Mouse (Mus musculus): ENCODE measurements around the gene Cd6. TPM values are rescaled to one million over a fixed set of nuclear protein-coding genes. Genes with fewer than 3 reads are reported as not detected.

The Cd6 gene
- polyA plus RNA-seq, 1 experiment from 2014 or later, result not detected

GRCm38 (mm10) chr19:10790323-10790722 is 39.5 kb downstream of the Cd6 start:
- no peaks in the 10 kb centered on the region for H3K27me3 ChIP-seq
- H3K9ac ChIP-seq (replicated peaks), result no peak overlapping the region
- H3K4me2 ChIP-seq (replicated peaks), result no peak overlapping the region
- H3K4me3 ChIP-seq (replicated peaks), result no peak overlapping the region
- H3K4me1 ChIP-seq (replicated peaks), result 0 out of 2 replicates have a peak, but pooled peaks cover 2% of the 10 kb centered on the region
- H3K27ac ChIP-seq, result no peak overlapping the region
- no peaks in the 10 kb centered on the region for H3K9me3 ChIP-seq
- ATAC-seq, result no peak
- 70% methylated on average over 9 of the region's 9 CpGs for WGBS
- no peaks in the 10 kb centered on the region for H3K36me3 ChIP-seq

- Histone ChIP-seq H3K4me2 (replicated peaks) (no peak overlapping the region), H3K9me3 (no peaks in the 10 kb centered on the region), H3K36me3 (no peaks in the 10 kb centered on the region), H3K27ac (no peak overlapping the region), H3K9ac (replicated peaks) (no peak overlapping the region), H3K27me3 (no peaks in the 10 kb centered on the region), H3K4me1 (replicated peaks) (no peaks in the 10 kb centered on the region), H3K4me3 (replicated peaks) (no peak overlapping the region)
- WGBS, result 80% methylated on average over 9 of the region's 9 CpGs
- no peak for ATAC-seq
Observed at GRCm38 (mm10) chr19:10788242-10788641, 41.6 kb downstream of the Cd6 start.

GRCm38 (mm10) chr19:10787406-10787805 is 42.5 kb downstream of the Cd6 start:
- Histone ChIP-seq H3K4me3 (replicated peaks) (no peak overlapping the region), H3K36me3 (no peaks in the 10 kb centered on the region), H3K9ac (replicated peaks) (no peak overlapping the region), H3K27me3 (no peaks in the 10 kb centered on the region), H3K9me3 (no peaks in the 10 kb centered on the region), H3K4me1 (replicated peaks) (no peaks in the 10 kb centered on the region), H3K27ac (no peak overlapping the region), H3K4me2 (replicated peaks) (no peak overlapping the region)
- WGBS, result 81% methylated on average over 4 of the region's 4 CpGs
- no peak for ATAC-seq

- Histone ChIP-seq H3K9ac (replicated peaks) (no peak overlapping the region), H3K36me3 (no peaks in the 10 kb centered on the region), H3K27me3 (no peaks in the 10 kb centered on the region), H3K4me3 (replicated peaks) (no peak overlapping the region), H3K4me2 (replicated peaks) (no peak overlapping the region), H3K9me3 (no peaks in the 10 kb centered on the region), H3K27ac (no peak overlapping the region), H3K4me1 (replicated peaks) (no peaks in the 10 kb centered on the region)
- 90% methylated on average over 6 of the region's 6 CpGs for WGBS
- ATAC-seq, result no peak
Observed at GRCm38 (mm10) chr19:10786753-10787152, 43.1 kb downstream of the Cd6 start.

- no peak overlapping the region for H3K4me2 ChIP-seq (replicated peaks)
- H3K27ac ChIP-seq, result no peak overlapping the region
- ATAC-seq, result no peak
- no peak overlapping the region for H3K9ac ChIP-seq (replicated peaks)
- no peaks in the 10 kb centered on the region for H3K9me3 ChIP-seq
- no peak overlapping the region for H3K4me3 ChIP-seq (replicated peaks)
- WGBS, result 80% methylated on average over 10 of the region's 10 CpGs
- H3K36me3 ChIP-seq, result no peaks in the 10 kb centered on the region
- H3K27me3 ChIP-seq, result no peaks in the 10 kb centered on the region
- no peaks in the 10 kb centered on the region for H3K4me1 ChIP-seq (replicated peaks)
Observed at GRCm38 (mm10) chr19:10784796-10785459, 44.9 kb downstream of the Cd6 start.

GRCm38 (mm10) chr19:10784061-10784460 is 45.8 kb downstream of the Cd6 start:
- no peaks in the 10 kb centered on the region for H3K27me3 ChIP-seq
- no peaks in the 10 kb centered on the region for H3K4me1 ChIP-seq (replicated peaks)
- no peak overlapping the region for H3K4me2 ChIP-seq (replicated peaks)
- WGBS, result 34% methylated on average over 3 of the region's 3 CpGs
- H3K4me3 ChIP-seq (replicated peaks), result no peak overlapping the region
- no peaks in the 10 kb centered on the region for H3K9me3 ChIP-seq
- H3K36me3 ChIP-seq, result no peaks in the 10 kb centered on the region
- H3K9ac ChIP-seq (replicated peaks), result no peak overlapping the region
- no peak for ATAC-seq
- no peak overlapping the region for H3K27ac ChIP-seq

- H3K36me3 ChIP-seq, result no peaks in the 10 kb centered on the region
- H3K9me3 ChIP-seq, result no peaks in the 10 kb centered on the region
- 84% methylated on average over 4 of the region's 4 CpGs for WGBS
- H3K27ac ChIP-seq, result no peak overlapping the region
- no peak for ATAC-seq
- H3K27me3 ChIP-seq, result no peaks in the 10 kb centered on the region
- no peak overlapping the region for H3K9ac ChIP-seq (replicated peaks)
- no peak overlapping the region for H3K4me3 ChIP-seq (replicated peaks)
- no peak overlapping the region for H3K4me2 ChIP-seq (replicated peaks)
- no peaks in the 10 kb centered on the region for H3K4me1 ChIP-seq (replicated peaks)
Observed at GRCm38 (mm10) chr19:10783168-10783567, 46.7 kb downstream of the Cd6 start.

- Histone ChIP-seq H3K27ac (no peak overlapping the region), H3K4me3 (replicated peaks) (no peak overlapping the region), H3K9ac (replicated peaks) (no peak overlapping the region), H3K36me3 (no peaks in the 10 kb centered on the region), H3K9me3 (no peaks in the 10 kb centered on the region), H3K4me2 (replicated peaks) (no peak overlapping the region), H3K27me3 (no peaks in the 10 kb centered on the region), H3K4me1 (replicated peaks) (no peaks in the 10 kb centered on the region)
- WGBS, result 81% methylated on average over 4 of the region's 4 CpGs
- ATAC-seq, result no peak
Observed at GRCm38 (mm10) chr19:10781641-10782040, 48.2 kb downstream of the Cd6 start.

- Histone ChIP-seq H3K27me3 (no peaks in the 10 kb centered on the region), H3K27ac (no peak overlapping the region), H3K4me1 (replicated peaks) (no peaks in the 10 kb centered on the region), H3K4me3 (replicated peaks) (no peak overlapping the region), H3K9me3 (no peaks in the 10 kb centered on the region), H3K4me2 (replicated peaks) (no peak overlapping the region), H3K9ac (replicated peaks) (no peak overlapping the region), H3K36me3 (no peaks in the 10 kb centered on the region)
- 95% methylated on average over 4 of the region's 4 CpGs for WGBS
- ATAC-seq, result no peak
Observed at GRCm38 (mm10) chr19:10776906-10777305, 53.0 kb downstream of the Cd6 start.

GRCm38 (mm10) chr19:10774141-10774540 is 55.7 kb downstream of the Cd6 start:
- H3K9me3 ChIP-seq, result no peaks in the 10 kb centered on the region
- H3K9ac ChIP-seq (replicated peaks), result no peak overlapping the region
- 94% methylated on average over 6 of the region's 6 CpGs for WGBS
- no peak overlapping the region for H3K4me3 ChIP-seq (replicated peaks)
- ATAC-seq, result no peak
- no peak overlapping the region for H3K4me2 ChIP-seq (replicated peaks)
- 0 out of 2 replicates have a peak, but pooled peaks cover 3% of the 10 kb centered on the region for H3K4me1 ChIP-seq (replicated peaks)
- H3K27me3 ChIP-seq, result no peaks in the 10 kb centered on the region
- no peaks in the 10 kb centered on the region for H3K36me3 ChIP-seq
- H3K27ac ChIP-seq, result no peak overlapping the region

- no peak overlapping the region for H3K9ac ChIP-seq (replicated peaks)
- H3K27me3 ChIP-seq, result no peaks in the 10 kb centered on the region
- no peak overlapping the region for H3K27ac ChIP-seq
- H3K4me2 ChIP-seq (replicated peaks), result no peak overlapping the region
- no peak for ATAC-seq
- 83% methylated on average over 7 of the region's 7 CpGs for WGBS
- H3K9me3 ChIP-seq, result no peaks in the 10 kb centered on the region
- peaks cover 8% of the 10 kb centered on the region; the same call in 1 of the 2 replicates for H3K4me1 ChIP-seq (replicated peaks)
- no peaks in the 10 kb centered on the region for H3K36me3 ChIP-seq
- H3K4me3 ChIP-seq (replicated peaks), result no peak overlapping the region
Observed at GRCm38 (mm10) chr19:10773384-10773783, 56.5 kb downstream of the Cd6 start.

GRCm38 (mm10) chr19:10772866-10773265 is 57.0 kb downstream of the Cd6 start:
- no peak overlapping the region for H3K4me2 ChIP-seq (replicated peaks)
- no peak overlapping the region for H3K4me3 ChIP-seq (replicated peaks)
- H3K9me3 ChIP-seq, result no peaks in the 10 kb centered on the region
- H3K27me3 ChIP-seq, result no peaks in the 10 kb centered on the region
- peaks cover 8% of the 10 kb centered on the region; the same call in 1 of the 2 replicates for H3K4me1 ChIP-seq (replicated peaks)
- ATAC-seq, result no peak
- WGBS, result 95% methylated on average over 10 of the region's 10 CpGs
- H3K27ac ChIP-seq, result no peak overlapping the region
- no peak overlapping the region for H3K9ac ChIP-seq (replicated peaks)
- H3K36me3 ChIP-seq, result no peaks in the 10 kb centered on the region

GRCm38 (mm10) chr19:10771995-10772394 is 57.9 kb downstream of the Cd6 start:
- Histone ChIP-seq H3K4me3 (replicated peaks) (no peak overlapping the region), H3K9me3 (no peaks in the 10 kb centered on the region), H3K4me1 (replicated peaks) (peaks cover 8% of the 10 kb centered on the region; the same call in 1 of the 2 replicates), H3K4me2 (replicated peaks) (no peak overlapping the region), H3K27me3 (no peaks in the 10 kb centered on the region), H3K27ac (no peak overlapping the region), H3K9ac (replicated peaks) (no peak overlapping the region), H3K36me3 (no peaks in the 10 kb centered on the region)
- 76% methylated on average over 7 of the region's 7 CpGs for WGBS
- no peak for ATAC-seq
